Mouse (Mus musculus) lung, postnatal 36 days (tissue): Measurements from ENCODE around the gene A2ml1.
"Not testable (repeated sequence)": the region's sequence is repeated elsewhere in the genome, so short reads cannot be mapped to it uniquely, and the experiment has no call there.

Source experiments
- DNase-seq: peaks from one replicate; pipeline ENCODE4 v3.0.0; 2022; ENCODE audit warnings: mixed read lengths

A2ml1 gene

DNA sequence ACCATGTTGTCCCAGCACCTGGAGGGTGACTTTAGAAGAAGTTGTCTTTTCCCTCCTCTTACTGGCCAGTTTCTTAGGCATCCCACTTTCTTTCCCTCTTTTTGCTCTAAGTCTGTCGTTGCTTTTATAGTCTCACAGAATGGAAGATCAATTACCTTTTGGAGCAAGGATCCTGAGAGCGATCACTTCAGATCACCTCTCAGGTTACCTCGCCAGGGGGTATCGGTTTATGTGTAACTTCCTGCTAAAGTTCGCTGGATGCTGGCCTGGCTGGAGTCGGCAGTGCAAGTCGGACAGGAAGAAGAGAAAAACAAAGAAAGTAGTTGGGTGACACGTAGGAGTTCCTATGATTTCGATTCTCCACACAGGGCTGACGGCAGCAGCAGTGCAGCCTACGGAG is at the start of gene A2ml1:
Gene A2ml1, minus strand, starts transcription at position 101 of the 400 bp plus-strand sequence.
- no peak for DNase-seq

DNA sequence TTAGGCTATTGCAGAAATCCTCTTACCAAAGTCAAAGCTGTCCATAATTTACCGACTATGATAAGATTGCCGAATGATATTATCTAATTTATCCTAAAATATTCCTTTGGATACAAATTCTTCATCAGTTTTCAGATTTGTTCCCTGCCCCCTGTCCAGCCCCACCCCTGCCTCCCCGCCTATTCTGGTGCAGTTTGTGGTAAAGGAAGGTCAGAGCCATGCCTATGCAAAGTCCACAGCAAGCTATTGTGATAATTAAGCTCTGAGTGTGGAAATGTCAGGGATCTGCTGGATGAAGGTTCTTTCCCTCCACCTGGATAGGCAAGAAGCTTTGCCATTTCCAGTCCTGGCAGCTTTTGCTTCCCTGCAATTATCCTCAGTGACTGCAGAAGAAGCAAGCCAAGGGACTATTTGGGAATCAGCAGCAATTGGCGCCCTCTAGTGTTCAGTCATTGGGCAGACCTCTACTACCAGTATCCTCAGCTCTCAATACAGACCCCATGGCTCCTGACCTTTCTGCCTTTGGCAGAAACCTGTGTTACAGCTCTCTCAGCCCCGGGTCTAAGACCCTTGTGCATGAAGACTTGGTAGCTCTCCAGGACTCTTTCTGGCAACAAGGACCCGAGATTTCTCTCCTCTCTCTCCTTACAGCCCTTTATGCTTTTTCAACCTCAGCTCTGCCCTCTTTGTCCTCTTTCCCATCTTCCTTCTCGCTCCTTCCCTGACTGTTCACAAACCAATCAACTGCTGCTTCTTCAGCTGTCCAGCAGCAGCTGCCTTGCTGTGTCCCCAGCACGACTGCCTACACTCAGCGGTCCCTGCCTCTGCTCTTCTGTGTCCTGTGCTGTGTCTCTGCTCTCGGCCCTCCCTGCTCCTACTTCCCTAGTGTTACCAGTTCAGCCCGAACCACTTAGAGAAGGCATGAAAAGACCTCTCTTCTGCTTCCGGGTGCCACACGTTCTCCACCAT is 48.6 kb upstream of the A2ml1 start:
- DNase-seq, result peak; percentile 75

DNA sequence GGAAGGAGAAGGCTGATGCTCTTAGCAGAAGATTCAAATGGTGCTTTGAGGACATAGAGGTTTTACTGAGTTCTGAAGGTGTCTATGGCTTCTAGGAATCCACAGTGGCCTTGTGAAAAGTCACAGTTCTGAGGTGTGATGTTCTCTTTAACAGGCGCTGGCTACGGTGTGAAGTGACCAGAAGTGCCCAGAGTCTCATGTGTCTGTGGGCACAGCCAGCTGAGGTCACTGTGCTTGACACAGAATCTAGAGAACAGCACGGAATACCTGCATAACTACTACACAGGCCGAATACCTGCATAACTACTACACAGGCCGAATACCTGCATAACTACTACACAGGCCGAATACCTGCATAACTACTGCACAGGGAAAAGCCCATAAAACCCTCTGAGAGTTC is 43.8 kb upstream of the A2ml1 start:
- DNase-seq, result not testable (repeated sequence)

DNA sequence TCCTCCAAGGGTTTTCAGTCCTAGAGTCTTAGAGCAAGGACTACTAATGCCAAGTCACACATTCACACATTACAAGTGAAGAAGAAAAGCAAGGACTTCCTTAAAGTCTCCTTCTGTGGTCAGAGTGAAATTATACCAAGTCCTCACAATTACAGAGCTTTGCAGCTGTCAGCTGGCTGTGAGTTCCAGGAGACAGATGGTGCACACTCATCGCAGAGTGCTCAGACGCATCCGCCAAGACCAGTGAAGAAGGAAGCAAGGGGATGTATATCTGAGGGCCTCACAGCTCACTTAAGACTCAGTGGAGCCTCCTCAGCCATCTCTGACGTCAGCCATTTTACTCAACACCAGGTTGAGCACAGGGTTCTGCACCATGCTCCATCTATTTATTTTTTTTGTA is 43.0 kb upstream of the A2ml1 start:
- no peak for DNase-seq

DNA sequence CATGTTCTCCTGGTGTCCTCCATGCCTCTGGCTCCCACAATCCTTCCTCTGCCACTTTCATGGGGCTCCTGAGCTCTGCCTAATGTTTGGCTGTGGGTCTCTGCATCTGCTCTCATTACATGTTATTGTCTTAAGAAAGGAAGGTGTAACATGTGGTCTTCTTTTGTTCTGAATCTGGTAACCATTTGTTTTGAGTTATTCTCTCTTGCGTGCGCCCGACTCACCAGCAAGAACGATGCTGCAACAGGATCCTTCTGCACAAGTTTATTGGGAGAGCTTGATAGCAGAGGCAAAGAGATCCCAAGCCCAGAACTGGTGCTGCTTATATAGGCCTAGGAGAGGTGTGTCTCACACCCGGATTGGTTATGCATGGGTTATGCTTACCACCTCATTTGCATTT is 42.0 kb upstream of the A2ml1 start, which contains the start of gene Klrb1a:
Gene Klrb1a, minus strand, starts transcription at position 101 of the 400 bp plus-strand sequence.
- not testable (repeated sequence) for DNase-seq

DNA sequence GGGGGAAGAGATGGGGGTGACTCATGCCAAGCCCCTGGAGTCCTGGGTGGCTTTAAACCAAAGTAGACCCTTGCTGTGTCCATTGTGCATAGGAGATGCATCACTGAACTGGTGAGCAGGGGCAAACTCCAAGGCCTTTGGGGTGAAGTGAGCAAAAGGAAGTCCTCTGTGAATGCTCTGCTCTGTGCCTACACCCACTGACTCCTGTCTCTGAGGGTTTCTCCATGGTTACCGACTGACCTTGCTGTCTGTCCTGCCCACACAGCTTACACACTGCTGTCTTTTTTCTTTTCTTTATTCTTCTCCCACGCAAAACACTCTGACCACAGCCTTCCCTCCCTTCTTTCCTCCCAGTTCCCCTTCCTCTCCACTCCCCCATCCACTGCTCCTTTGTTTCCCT is 41.3 kb upstream of the A2ml1 start:
- no peak for DNase-seq

DNA sequence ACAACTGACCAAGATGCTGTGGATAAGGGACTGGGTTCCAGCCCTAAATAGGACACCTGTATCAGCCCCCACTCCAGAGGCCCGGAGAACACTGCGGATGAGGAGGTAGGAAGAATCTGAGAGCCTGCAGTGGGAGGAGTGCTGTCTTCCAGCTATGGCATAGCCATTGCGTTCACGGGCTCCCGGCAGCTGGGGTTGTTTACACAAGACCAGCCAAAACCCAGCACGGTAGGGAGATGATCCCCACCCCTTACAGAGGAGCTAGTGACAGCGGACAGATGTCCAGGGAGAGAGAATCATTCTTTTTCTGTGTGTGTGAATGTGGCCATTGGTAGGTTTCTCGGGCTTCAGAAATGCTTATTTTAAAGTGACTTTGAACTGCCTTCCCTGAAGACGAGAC is 24.9 kb upstream of the A2ml1 start:
- peak; percentile 53 for DNase-seq

DNA sequence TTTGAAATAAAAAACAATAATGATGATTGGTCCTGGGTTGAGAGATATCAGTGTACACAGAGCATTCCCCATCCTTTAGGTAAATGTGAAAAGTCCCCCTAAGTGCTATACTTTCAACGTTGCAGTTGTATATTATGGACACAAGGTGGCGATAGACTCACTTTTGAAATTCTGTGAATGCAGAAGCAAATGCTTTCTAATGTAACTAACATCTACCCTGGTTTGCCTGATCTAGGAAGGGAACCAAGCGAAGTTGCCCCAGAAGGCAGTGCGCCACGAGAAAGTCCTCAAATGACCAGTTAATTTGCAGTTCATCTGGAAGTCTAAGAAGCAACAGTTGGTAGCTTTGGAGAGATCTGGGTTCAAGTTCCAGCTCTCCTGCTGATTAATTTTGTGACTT is 23.1 kb upstream of the A2ml1 start:
- DNase-seq, result peak; percentile 52

DNA sequence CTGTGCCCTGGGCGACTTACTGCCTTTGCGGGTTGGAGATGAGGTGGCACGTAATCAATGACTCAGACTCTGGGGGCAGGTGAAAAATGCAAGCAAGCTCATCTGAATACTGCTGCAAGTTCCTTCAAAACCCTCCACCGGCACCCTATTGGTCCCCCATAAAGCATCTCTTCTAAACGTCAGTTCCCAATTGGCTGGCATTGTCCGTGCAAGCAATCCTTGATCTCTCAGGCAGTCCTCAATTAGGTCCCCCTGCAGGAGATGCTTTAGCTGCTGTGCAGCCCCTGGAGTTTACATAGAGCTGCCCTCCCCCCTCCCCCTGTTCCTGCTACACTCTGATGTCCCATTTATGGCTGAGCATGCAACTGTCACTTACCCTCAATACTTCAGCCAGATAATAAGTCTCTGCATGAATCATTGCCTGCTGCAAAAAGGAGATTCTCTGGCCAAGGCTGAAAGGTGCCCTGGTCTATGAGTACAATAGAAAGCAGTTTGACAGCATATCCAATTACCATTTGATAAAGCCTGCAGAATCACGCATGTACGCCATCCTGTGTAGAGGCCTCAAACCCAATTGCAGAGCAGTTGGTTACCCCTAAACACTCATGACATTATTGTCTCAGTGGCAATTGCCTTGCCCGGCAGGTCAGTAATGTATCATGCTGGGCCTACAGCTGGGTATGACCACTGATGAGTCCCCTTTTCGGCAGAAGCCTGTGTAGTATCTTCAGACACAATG is 21.2 kb upstream of the A2ml1 start:
- DNase-seq, result no peak

DNA sequence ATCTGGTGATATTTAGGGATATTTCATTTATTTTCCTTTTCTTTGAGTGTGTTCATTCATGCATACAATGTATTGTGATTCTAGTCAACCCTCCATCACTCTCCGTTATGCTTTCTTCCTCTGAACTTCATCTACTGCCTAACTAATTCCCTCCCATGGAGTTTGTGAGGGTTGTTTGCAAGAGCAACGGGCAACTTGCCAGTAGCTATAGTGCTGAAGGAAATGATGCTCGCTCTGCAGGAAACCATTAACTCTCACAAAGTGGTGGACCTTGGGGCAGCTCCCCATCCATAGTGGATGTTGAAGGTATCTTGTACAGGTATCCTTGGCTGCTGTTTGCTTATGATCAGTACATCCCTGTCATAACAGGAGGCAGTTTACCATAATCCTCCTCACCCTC is 20.6 kb upstream of the A2ml1 start:
- DNase-seq, result no peak

DNA sequence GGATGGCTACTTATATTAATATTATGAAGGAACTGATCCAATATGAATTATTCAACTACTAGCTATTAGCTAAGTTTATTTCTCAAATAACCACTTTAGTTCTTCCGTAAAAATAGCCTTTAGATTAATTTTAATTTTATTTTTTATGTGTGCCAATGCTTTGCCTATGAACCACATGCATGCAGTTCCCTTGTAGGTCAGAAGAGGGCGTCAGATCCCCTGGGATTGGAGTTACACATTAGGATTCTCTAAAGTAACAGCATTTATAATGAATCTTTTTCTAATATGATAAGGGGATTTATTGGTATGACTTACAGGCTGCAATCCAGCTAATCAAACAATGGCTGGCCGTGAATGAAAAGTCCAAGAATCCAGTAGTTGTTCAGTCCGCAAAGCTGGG is 18.1 kb upstream of the A2ml1 start:
- peak; percentile 60 for DNase-seq

DNA sequence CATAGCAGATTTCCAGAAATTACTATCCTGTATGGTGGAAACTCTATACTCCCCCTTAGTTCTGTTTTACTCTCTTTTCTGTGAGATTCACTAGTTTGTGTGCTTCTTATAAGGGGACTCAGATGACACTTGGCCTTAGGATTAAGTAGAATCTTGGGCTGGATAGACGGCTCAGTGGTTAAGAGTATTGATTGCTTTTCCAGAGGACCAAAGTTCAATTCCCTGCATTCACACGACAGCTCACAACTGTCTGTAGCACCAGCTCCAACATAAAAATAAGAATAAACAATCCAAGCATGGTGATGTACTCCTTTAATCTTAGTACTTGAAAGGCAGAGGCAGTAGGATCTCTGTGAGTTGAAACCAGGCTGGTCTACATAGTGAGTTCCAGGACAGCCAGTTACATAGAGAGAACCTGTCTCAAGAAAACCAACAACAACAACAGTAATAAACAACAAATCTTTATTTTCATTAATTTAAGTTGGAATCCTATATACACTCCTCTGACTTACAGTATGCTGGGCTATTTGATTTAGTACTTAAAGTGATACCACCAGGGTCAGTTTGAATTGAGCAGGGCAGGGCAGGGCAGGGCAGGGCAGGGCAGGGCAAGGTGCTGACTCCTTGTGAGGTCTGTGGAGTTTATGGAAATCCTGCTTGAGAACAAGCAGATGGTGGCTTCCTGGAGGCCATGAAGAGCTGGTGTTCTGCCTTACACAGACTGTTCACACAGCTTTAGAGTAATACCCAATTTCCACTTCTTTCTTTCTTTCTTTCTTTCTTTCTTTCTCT is 17.0 kb upstream of the A2ml1 start:
- DNase-seq, result no peak

DNA sequence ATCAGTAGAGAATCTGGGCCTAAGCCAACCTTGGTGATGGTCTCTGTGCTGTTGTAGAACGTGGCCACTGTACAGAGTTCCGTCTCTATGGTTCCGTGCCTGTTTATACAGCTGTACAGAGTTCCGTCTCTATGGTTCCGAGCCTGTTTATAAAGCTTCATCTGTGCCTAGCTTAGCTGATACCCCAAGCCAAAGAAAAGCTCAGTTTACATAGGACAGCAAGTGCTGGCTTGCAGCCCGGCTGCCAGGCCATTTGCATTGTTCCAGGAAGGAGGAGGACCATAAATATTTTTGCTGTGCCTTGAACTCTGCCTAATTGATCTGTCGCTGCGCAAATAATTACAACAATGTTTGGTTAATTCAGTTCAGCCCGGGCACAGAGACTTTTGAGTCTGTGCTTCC is 15.7 kb upstream of the A2ml1 start:
- peak; percentile 92 for DNase-seq

DNA sequence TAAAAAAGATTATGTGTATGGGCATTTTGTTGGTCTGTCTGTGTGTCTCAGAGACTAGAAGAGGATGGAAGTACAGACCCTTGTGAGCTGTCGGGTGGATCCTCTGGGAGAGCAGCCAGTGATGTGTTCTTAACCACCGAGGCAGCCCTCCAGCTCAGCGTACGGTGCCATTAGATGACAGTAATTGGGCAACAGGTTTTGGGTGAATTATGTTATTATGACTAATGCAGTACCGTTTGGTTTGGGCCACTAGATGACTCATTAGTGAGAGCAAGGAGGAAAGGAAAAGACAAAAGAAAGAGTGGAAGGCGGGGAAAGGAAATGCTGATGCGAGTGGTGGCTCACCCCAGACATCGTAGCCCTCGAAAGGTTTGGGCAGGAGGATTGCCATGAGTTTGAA is 13.2 kb upstream of the A2ml1 start:
- no peak for DNase-seq

DNA sequence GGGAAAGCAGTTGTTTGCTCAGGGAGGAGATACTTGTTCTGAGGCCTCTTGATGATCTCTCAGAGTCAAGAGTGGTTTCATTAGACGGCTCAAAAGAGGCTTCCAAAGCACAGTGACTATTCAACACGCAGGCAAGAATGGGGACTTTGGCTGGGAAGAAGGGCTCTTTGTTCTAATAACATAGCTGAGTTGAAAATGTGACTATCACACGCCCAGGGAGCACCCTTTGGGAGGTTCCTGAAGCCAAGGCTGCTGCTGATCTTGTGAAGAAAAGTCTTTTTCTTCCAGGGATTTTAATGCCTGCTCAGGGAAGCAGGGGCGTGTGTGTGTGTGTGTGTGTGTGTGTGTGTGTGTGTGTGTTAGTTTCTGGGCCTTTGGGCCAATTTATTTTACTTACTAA is 8.0 kb upstream of the A2ml1 start:
- no peak for DNase-seq

DNA sequence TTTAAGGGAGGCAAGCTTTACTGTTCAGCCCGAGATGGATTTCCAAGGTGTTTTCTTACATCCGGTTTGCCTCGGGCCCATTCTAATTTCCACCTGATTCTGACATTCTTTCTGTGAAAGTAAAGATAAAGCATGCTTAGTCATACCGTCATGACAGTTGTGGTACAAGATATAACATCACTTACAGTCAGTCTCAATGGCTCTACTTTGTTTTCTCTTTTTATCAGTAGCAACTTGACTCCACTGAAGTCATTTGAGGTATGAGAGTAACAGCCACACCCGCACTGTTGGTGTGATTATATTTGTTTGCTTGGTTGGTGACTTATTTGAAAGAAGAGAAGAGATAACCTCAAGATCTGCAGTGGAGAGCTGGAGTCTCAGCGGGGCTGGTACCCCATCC is 6.2 kb upstream of the A2ml1 start:
- DNase-seq, result no peak

DNA sequence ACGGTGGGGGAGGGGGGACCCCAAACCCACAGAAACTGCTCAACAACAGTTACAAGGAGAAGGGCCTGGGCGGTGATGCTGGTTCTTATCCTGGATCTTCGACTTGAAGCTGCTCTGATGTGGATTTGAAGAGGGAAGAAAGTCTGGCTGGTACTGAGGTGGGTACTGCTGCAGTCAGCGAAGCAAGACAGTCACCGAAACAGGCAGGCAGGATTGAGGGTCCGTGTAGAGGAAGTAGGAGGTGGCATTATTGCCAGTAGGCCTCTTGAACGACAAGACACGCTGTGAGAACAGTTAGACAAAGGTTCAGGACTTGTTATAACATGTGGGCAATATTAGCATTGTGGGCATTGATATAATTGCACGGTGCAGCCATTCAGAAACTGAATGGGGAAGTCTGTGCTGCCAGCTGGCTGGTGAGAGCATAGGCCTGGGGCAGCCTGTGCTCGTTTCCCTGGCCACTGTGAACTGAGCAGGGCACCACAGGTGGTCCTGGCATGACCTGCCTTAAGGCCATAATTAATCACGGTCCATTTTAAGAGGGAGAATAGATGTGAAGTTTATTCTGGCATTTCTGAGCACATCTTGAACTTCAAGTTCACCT is 4.3 kb upstream of the A2ml1 start:
- DNase-seq, result no peak

DNA sequence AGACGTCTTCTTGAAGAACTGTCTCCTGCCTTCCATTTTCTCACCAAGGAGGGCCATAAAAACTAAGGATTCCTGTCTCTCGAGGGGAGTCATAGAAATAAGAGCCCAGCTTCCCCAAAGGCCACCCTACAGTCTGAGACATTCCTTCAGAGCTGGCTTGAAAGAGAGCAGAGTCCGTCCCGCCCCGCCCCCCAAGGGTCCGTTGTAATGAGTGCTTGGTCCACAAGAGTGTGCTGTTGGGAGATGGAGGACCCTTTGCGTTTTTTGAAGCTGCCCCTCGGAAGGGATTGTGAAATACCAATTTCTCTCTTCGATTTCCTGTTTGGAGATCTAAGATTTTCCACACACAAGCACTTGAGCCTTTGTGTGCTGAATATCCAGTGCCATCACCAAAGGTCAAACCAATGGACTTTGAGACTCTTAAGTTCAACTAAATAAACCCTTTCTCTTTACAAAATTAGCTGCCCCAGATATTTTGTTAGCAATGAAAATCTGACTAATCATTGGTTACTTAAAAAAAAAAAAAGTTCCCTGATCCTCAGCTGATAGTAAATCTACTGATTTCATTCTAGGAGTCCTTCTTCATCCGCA is 2.8 kb upstream of the A2ml1 start:
- DNase-seq, result peak; percentile 46

DNA sequence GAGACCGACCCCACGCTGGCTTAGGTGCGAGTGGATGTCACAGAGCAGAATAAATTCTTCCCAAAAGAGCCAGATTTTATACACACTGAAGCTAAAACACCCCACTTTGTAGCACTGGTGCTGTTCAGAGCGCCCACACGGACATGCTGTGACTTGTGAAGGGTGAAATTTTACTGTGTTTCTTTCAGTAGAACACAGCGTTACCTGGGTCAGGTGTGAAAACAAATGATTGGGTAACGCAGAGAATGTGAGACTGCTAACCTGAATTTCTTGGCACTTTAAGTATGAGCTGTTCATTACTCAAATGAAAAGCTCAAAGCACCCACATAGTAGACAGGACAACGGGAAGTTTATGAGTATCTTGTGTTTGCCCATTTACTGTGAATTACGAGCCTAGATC is 4.1 kb downstream of the A2ml1 start:
- no peak for DNase-seq

DNA sequence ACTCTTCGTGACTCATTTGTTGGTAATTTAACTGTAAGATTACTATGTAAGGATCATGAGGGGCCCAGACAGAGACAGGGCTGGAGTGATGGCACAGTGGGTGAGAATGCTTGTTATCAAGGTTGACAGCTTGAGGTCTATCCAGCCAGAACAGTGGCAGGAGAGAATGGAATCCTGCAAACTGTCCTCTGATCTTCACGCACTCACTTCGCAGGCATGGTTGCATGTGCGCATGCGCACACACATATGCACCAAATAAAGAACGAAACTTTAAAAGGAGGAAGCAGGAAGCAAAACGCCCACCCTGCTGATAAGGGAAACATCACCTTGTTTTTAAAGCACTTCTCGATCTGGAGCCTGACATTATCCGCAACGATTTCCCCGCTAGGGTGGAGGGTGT is 14.8 kb downstream of the A2ml1 start:
- no peak for DNase-seq

DNA sequence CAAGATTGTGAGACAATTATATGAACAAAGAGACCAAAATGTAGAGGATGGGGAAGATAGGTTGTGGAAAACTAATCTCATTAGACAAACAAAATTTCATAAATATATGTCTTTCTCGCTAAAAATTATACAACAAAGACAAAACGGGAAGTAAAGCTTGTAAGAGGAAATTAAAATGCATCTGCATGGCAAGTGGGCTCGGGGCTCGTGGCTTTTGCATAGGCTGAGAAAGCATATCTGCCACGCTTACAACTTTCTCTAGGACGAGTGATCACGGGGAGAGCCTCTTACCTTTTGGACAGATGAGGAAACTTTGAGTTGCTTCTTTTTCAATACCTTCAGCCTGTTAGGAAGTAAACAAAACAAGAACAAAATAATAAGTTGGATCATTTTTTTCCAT is 27.4 kb downstream of the A2ml1 start:
- no peak for DNase-seq
